Mouse (Mus musculus): ENCODE results near the gene Sdf2.
"Not testable (repeated sequence)": the region's sequence is repeated elsewhere in the genome, so short reads cannot be mapped to it uniquely, and the experiment has no call there.

Gene Sdf2

GRCm38 (mm10) chr11:78262550-78262949, 17.0 kb downstream of the Sdf2 start:
- peak; percentile 62 for DNase-seq

- no peak for DNase-seq
Measured at GRCm38 (mm10) chr11:78265571-78265970, 20.0 kb downstream of the Sdf2 start.

- DNase-seq: no peak
Measured at GRCm38 (mm10) chr11:78271986-78272385, 26.4 kb downstream of the Sdf2 start.

GRCm38 (mm10) chr11:78275596-78275995, 30.1 kb downstream of the Sdf2 start:
- DNase-seq: no peak

GRCm38 (mm10) chr11:78276169-78276568, 30.6 kb downstream of the Sdf2 start:
- not testable (repeated sequence) for DNase-seq

GRCm38 (mm10) chr11:78278853-78279252, 33.3 kb downstream of the Sdf2 start:
- DNase-seq: no peak

- DNase-seq: no peak
Measured at GRCm38 (mm10) chr11:78279586-78279985, 34.0 kb downstream of the Sdf2 start.

- DNase-seq: no peak
Measured at GRCm38 (mm10) chr11:78289146-78289763, 43.7 kb downstream of the Sdf2 start.

- no peak for DNase-seq
Measured at GRCm38 (mm10) chr11:78290654-78291053, 45.1 kb downstream of the Sdf2 start, which contains the start of gene BC030499. Gene BC030499, plus strand, starts transcription at chr11:78290841.

- no peak for DNase-seq
Measured at GRCm38 (mm10) chr11:78294585-78294984, 49.0 kb downstream of the Sdf2 start.

GRCm38 (mm10) chr11:78300917-78301316, 55.4 kb downstream of the Sdf2 start:
- no peak for DNase-seq

GRCm38 (mm10) chr11:78301357-78302084, 56.0 kb downstream of the Sdf2 start, which contains the start of gene Spag5:
Gene Spag5, plus strand, starts transcription at chr11:78301529.
- peak; percentile 90 for DNase-seq
